9 mouse cellular contexts compared by ENCODE assay signal in genomic region chr10:24493936-24494335, GRCm38 (mm10).
DNase-seq lines count a peak whose midpoint lies in the region; ATAC-seq lines count a peak whose summit lies in the region.
"Had no signal": no experiment of that assay in that cellular context is flagged by ENCODE, and none has a peak within 500 bp of the region (broad histone marks: within the 10 kb centered on the region; RNA-seq: fewer than 3 reads in every experiment).

No protein-coding gene starts in this region.

- H3K27me3 ChIP-seq in midbrain, embryonic 14.5 days (ENCODE audit: control insufficient read depth, insufficient read depth, low read length): no peaks in the 10 kb centered on the region
- no peaks in the 10 kb centered on the region for H3K27me3 ChIP-seq in midbrain, embryonic 10.5 days (ENCODE audit: low read depth, poor library complexity, severe bottlenecking)
- H3K27me3 ChIP-seq in forebrain, embryonic 13.5 days: no peaks in the 10 kb centered on the region

- no peaks in the 10 kb centered on the region for H3K36me3 ChIP-seq in midbrain, embryonic 14.5 days (ENCODE audit: control insufficient read depth, insufficient read depth, low read length)
- H3K36me3 ChIP-seq in midbrain, embryonic 10.5 days: no peaks in the 10 kb centered on the region
- H3K36me3 ChIP-seq in forebrain, embryonic 13.5 days (ENCODE audit: poor library complexity, severe bottlenecking): no peaks in the 10 kb centered on the region
- H3K36me3 ChIP-seq: G1E had no signal

- WGBS in midbrain, embryonic 14.5 days: 79% methylated on average over 6 of the region's 6 CpGs
- 83% methylated on average over 6 of the region's 6 CpGs for WGBS in midbrain, embryonic 10.5 days
- WGBS in forebrain, embryonic 13.5 days: 73% methylated on average over 6 of the region's 6 CpGs

- DNase-seq in midbrain, embryonic 14.5 days: peak; percentile 51
- DNase-seq in midbrain, embryonic 10.5 days (ENCODE audit: low spot score): no peak
- DNase-seq in heart, adult 8-10 months (ENCODE audit: low spot score): peak; percentile 80
- DNase-seq in kidney, postnatal 14 days: peak; percentile 85
- peak; percentile 58 for DNase-seq in ovary, postnatal 36 days (ENCODE audit: low spot score)
- no peak for DNase-seq in spleen, adult 12 weeks (ENCODE audit: low spot score)
- DNase-seq in left cerebral cortex, postnatal 36 days (ENCODE audit: low spot score in 2 of 2): no peak

- no peak overlapping the region for H3K27ac ChIP-seq in midbrain, embryonic 14.5 days (replicated peaks; ENCODE audit: low read depth, low read length)
- no peak overlapping the region for H3K27ac ChIP-seq in midbrain, embryonic 10.5 days (replicated peaks)
- no peak overlapping the region for H3K27ac ChIP-seq in forebrain, embryonic 13.5 days

- intact Hi-C loops in left cerebral cortex, postnatal 36 days (cut with DNase I): no loop called here

- no peak overlapping the region for H3K9ac ChIP-seq in midbrain, embryonic 14.5 days (replicated peaks; ENCODE audit: low read length)
- H3K9ac ChIP-seq in forebrain, embryonic 13.5 days: no peak overlapping the region

- no peaks in the 10 kb centered on the region for H3K4me1 ChIP-seq in midbrain, embryonic 14.5 days (ENCODE audit: control insufficient read depth, insufficient read depth, low read length)
- H3K4me1 ChIP-seq in midbrain, embryonic 10.5 days: no peaks in the 10 kb centered on the region
- H3K4me1 ChIP-seq in forebrain, embryonic 13.5 days: peaks cover 4% of the 10 kb centered on the region; the same call in 1 of the 2 replicates

- H3K9me3 ChIP-seq in midbrain, embryonic 14.5 days (ENCODE audit: control insufficient read depth, low read length): no peaks in the 10 kb centered on the region
- no peaks in the 10 kb centered on the region for H3K9me3 ChIP-seq in midbrain, embryonic 10.5 days (replicated peaks)
- H3K9me3 ChIP-seq in forebrain, embryonic 13.5 days (replicated peaks): no peaks in the 10 kb centered on the region
- H3K9me3 ChIP-seq: G1E had no signal

- no peak overlapping the region for H3K4me3 ChIP-seq in midbrain, embryonic 14.5 days (replicated peaks; ENCODE audit: low read depth, low read length)
- no peak overlapping the region for H3K4me3 ChIP-seq in midbrain, embryonic 10.5 days
- no peak overlapping the region for H3K4me3 ChIP-seq in forebrain, embryonic 13.5 days

- H3K4me2 ChIP-seq in midbrain, embryonic 14.5 days (ENCODE audit: low read length): no peak overlapping the region
- H3K4me2 ChIP-seq in forebrain, embryonic 13.5 days: no peak overlapping the region

- no peak for ATAC-seq in midbrain, embryonic 14.5 days (ENCODE audit: low FRiP score, low TSS enrichment)
- no peak for ATAC-seq in forebrain, embryonic 13.5 days

Comparison
In these comparisons a context has a peak if more than half of its experiments do, and no peak if none do; other contexts are left out.
1. DNase-seq: peak in midbrain, embryonic 14.5 days (single experiment), heart, adult 8-10 months (single experiment), kidney, postnatal 14 days (single experiment) and ovary, postnatal 36 days (single experiment); none in midbrain, embryonic 10.5 days (single experiment), spleen, adult 12 weeks (single experiment) and left cerebral cortex, postnatal 36 days (0 of 2).